Mouse (Mus musculus): ENCODE results near the gene Ncdn. TPM values are rescaled to one million over a fixed set of nuclear protein-coding genes. Genes with fewer than 3 reads are reported as not detected.

Gene Ncdn
- 19.3 and 20.4 TPM in 2 replicates for polyA plus RNA-seq (2014; fragmentation: Nextera tagmentation; extraction: Ambion mirVana)

- Histone ChIP-seq H3K9ac (ENCODE audit: low read depth, low read length) (peak within 1 kb of the TSS; percentile 88), H3K4me3 (ENCODE audit: low read depth, low read length) (peak within 1 kb of the TSS; percentile 92), H3K4me1 (ENCODE audit: control insufficient read depth, insufficient read depth, low read length) (peaks cover 14% of the 10 kb centered on the region), H3K27ac (ENCODE audit: low read depth, low read length) (peak within 1 kb of the TSS; percentile 95), H3K4me2 (peak within 1 kb of the TSS; percentile 94), H3K36me3 (ENCODE audit: control insufficient read depth, insufficient read depth, low read length) (peaks cover 3% of the 10 kb centered on the region; the same call in 1 of the 2 replicates), H3K9me3 (replicated peaks; ENCODE audit: control insufficient read depth, low read length) (no peaks in the 10 kb centered on the region), H3K27me3 (ENCODE audit: control insufficient read depth, insufficient read depth, low read length) (no peaks in the 10 kb centered on the region)
- under 1% methylated on average over 63 of the region's 71 CpGs for WGBS (ENCODE audit: insufficient replicate concordance)
- peak; percentile 99 for ATAC-seq (replicated peaks; ENCODE audit: insufficient number of reproducible peaks, low FRiP score, low TSS enrichment)
These were observed at the start of gene Ncdn, which contains the start of gene AU040320 for GRCm38 (mm10) chr4:126753268-126754230. Gene Ncdn, minus strand, starts transcription at chr4:126753438. Gene AU040320, plus strand, starts transcription at chr4:126753544.

- H3K27me3 ChIP-seq (ENCODE audit: control insufficient read depth, insufficient read depth, low read length): no peaks in the 10 kb centered on the region
- no peak for ATAC-seq (replicated peaks; ENCODE audit: insufficient number of reproducible peaks, low FRiP score, low TSS enrichment)
- no peaks in the 10 kb centered on the region for H3K9me3 ChIP-seq (replicated peaks; ENCODE audit: control insufficient read depth, low read length)
- H3K36me3 ChIP-seq (ENCODE audit: control insufficient read depth, insufficient read depth, low read length): no peaks in the 10 kb centered on the region
- no peak overlapping the region for H3K4me3 ChIP-seq (ENCODE audit: low read depth, low read length)
- no peak overlapping the region for H3K4me2 ChIP-seq
- no peak overlapping the region for H3K27ac ChIP-seq (ENCODE audit: low read depth, low read length)
- H3K4me1 ChIP-seq (ENCODE audit: control insufficient read depth, insufficient read depth, low read length): peaks cover 12% of the 10 kb centered on the region
- 88% methylated on average over 8 of the region's 8 CpGs for WGBS (ENCODE audit: insufficient replicate concordance)
- no peak overlapping the region for H3K9ac ChIP-seq (ENCODE audit: low read depth, low read length)
These were observed 48.9 kb upstream of the Ncdn start for GRCm38 (mm10) chr4:126802174-126802573.

- WGBS (ENCODE audit: insufficient replicate concordance): 88% methylated on average over 7 of the region's 7 CpGs
These were observed 39.3 kb upstream of the Ncdn start for GRCm38 (mm10) chr4:126792341-126793102.

GRCm38 (mm10) chr4:126782996-126783395, 29.8 kb upstream of the Ncdn start:
- no peak overlapping the region for H3K4me2 ChIP-seq
- peaks cover 4% of the 10 kb centered on the region; the same call in 1 of the 2 replicates for H3K4me1 ChIP-seq (ENCODE audit: control insufficient read depth, insufficient read depth, low read length)
- no peak overlapping the region for H3K9ac ChIP-seq (ENCODE audit: low read depth, low read length)
- no peak for ATAC-seq (replicated peaks; ENCODE audit: insufficient number of reproducible peaks, low FRiP score, low TSS enrichment)
- H3K27ac ChIP-seq (ENCODE audit: low read depth, low read length): no peak overlapping the region
- 75% methylated on average over 8 of the region's 8 CpGs for WGBS (ENCODE audit: insufficient replicate concordance)
- H3K36me3 ChIP-seq (ENCODE audit: control insufficient read depth, insufficient read depth, low read length): no peaks in the 10 kb centered on the region
- H3K9me3 ChIP-seq (replicated peaks; ENCODE audit: control insufficient read depth, low read length): no peaks in the 10 kb centered on the region
- no peak overlapping the region for H3K4me3 ChIP-seq (ENCODE audit: low read depth, low read length)
- H3K27me3 ChIP-seq (ENCODE audit: control insufficient read depth, insufficient read depth, low read length): no peaks in the 10 kb centered on the region

More at GRCm38 (mm10) chr4:126792341-126793102, 39.3 kb upstream of the Ncdn start:
- H3K9ac ChIP-seq (ENCODE audit: low read depth, low read length): no peak overlapping the region
- no peaks in the 10 kb centered on the region for H3K9me3 ChIP-seq (replicated peaks; ENCODE audit: control insufficient read depth, low read length)
- H3K4me1 ChIP-seq (ENCODE audit: control insufficient read depth, insufficient read depth, low read length): no peaks in the 10 kb centered on the region
- H3K4me3 ChIP-seq (ENCODE audit: low read depth, low read length): no peak overlapping the region
- H3K36me3 ChIP-seq (ENCODE audit: control insufficient read depth, insufficient read depth, low read length): peaks cover 7% of the 10 kb centered on the region; the same call in 1 of the 2 replicates
- H3K27me3 ChIP-seq (ENCODE audit: control insufficient read depth, insufficient read depth, low read length): no peaks in the 10 kb centered on the region
- ATAC-seq (replicated peaks; ENCODE audit: insufficient number of reproducible peaks, low FRiP score, low TSS enrichment): no peak
- no peak overlapping the region for H3K4me2 ChIP-seq
- no peak overlapping the region for H3K27ac ChIP-seq (ENCODE audit: low read depth, low read length)

- H3K9me3 ChIP-seq (replicated peaks; ENCODE audit: control insufficient read depth, low read length): no peaks in the 10 kb centered on the region
- H3K36me3 ChIP-seq (ENCODE audit: control insufficient read depth, insufficient read depth, low read length): no peaks in the 10 kb centered on the region
- no peak overlapping the region for H3K9ac ChIP-seq (ENCODE audit: low read depth, low read length)
- H3K4me3 ChIP-seq (ENCODE audit: low read depth, low read length): no peak overlapping the region
- 89% methylated on average over 8 of the region's 8 CpGs for WGBS (ENCODE audit: insufficient replicate concordance)
- H3K4me2 ChIP-seq: no peak overlapping the region
- H3K27me3 ChIP-seq (ENCODE audit: control insufficient read depth, insufficient read depth, low read length): no peaks in the 10 kb centered on the region
- no peak for ATAC-seq (replicated peaks; ENCODE audit: insufficient number of reproducible peaks, low FRiP score, low TSS enrichment)
- no peak overlapping the region for H3K27ac ChIP-seq (ENCODE audit: low read depth, low read length)
- H3K4me1 ChIP-seq (ENCODE audit: control insufficient read depth, insufficient read depth, low read length): peaks cover 4% of the 10 kb centered on the region; the same call in 1 of the 2 replicates
These were observed 29.3 kb upstream of the Ncdn start for GRCm38 (mm10) chr4:126782512-126782911.

- Histone ChIP-seq H3K9ac (ENCODE audit: low read depth, low read length) (no peak overlapping the region), H3K4me1 (ENCODE audit: control insufficient read depth, insufficient read depth, low read length) (peaks cover 4% of the 10 kb centered on the region; the same call in 1 of the 2 replicates), H3K27me3 (ENCODE audit: control insufficient read depth, insufficient read depth, low read length) (no peaks in the 10 kb centered on the region), H3K9me3 (replicated peaks; ENCODE audit: control insufficient read depth, low read length) (no peaks in the 10 kb centered on the region), H3K36me3 (ENCODE audit: control insufficient read depth, insufficient read depth, low read length) (no peaks in the 10 kb centered on the region), H3K27ac (ENCODE audit: low read depth, low read length) (no peak overlapping the region), H3K4me3 (ENCODE audit: low read depth, low read length) (no peak overlapping the region), H3K4me2 (no peak overlapping the region)
- no peak for ATAC-seq (replicated peaks; ENCODE audit: insufficient number of reproducible peaks, low FRiP score, low TSS enrichment)
- 85% methylated on average over 3 of the region's 3 CpGs for WGBS (ENCODE audit: insufficient replicate concordance)
These were observed 28.6 kb upstream of the Ncdn start for GRCm38 (mm10) chr4:126781871-126782270.

- Histone ChIP-seq H3K9me3 (replicated peaks; ENCODE audit: control insufficient read depth, low read length) (no peaks in the 10 kb centered on the region), H3K27ac (ENCODE audit: low read depth, low read length) (no peak overlapping the region), H3K4me2 (no peak overlapping the region), H3K27me3 (ENCODE audit: control insufficient read depth, insufficient read depth, low read length) (no peaks in the 10 kb centered on the region), H3K36me3 (ENCODE audit: control insufficient read depth, insufficient read depth, low read length) (no peaks in the 10 kb centered on the region), H3K4me1 (ENCODE audit: control insufficient read depth, insufficient read depth, low read length) (peaks cover 4% of the 10 kb centered on the region; the same call in 1 of the 2 replicates), H3K9ac (ENCODE audit: low read depth, low read length) (no peak overlapping the region), H3K4me3 (ENCODE audit: low read depth, low read length) (no peak overlapping the region)
- 71% methylated on average over 12 of the region's 12 CpGs for WGBS (ENCODE audit: insufficient replicate concordance)
- ATAC-seq (replicated peaks; ENCODE audit: insufficient number of reproducible peaks, low FRiP score, low TSS enrichment): no peak
These were observed 26.9 kb upstream of the Ncdn start for GRCm38 (mm10) chr4:126779826-126780775.
